Mouse (Mus musculus) c-Kit-positive CD71-positive TER-119-positive erythroid progenitor cells, embryonic 14.5 days (primary cell): Measurements from ENCODE around the gene Mas1.
A peak's percentile ranks its signal among the peaks of the same experiment; 100 is the strongest.
"Not testable (repeated sequence)": the region's sequence is repeated elsewhere in the genome, so short reads cannot be mapped to it uniquely, and the experiment has no call there.

Experiments
- DNase-seq: peaks from one replicate; pipeline ENCODE4 v3.0.0-alpha.2; 2013; ENCODE audit warnings: low spot score

Mas1 gene

GRCm38 (mm10) chr17:12868043-12868442, at the start of gene Mas1:
Gene Mas1, minus strand, starts transcription at chr17:12868143.
- DNase-seq: no peak

- DNase-seq: peak; percentile 78
These were observed 48.8 kb upstream of the Mas1 start for GRCm38 (mm10) chr17:12916588-12917380.

- peak; percentile 99 for DNase-seq
These were observed 48.1 kb upstream of the Mas1 start, which contains the start of gene Mrpl18 for GRCm38 (mm10) chr17:12915881-12916583. Gene Mrpl18, minus strand, starts transcription at chr17:12916345.

- peak; percentile 39 for DNase-seq
These were observed 47.5 kb upstream of the Mas1 start, which contains the start of gene Tcp1 for GRCm38 (mm10) chr17:12915488-12915880. Gene Tcp1, plus strand, starts transcription at chr17:12915701.

GRCm38 (mm10) chr17:12910391-12910790, 42.4 kb upstream of the Mas1 start:
- no peak for DNase-seq

GRCm38 (mm10) chr17:12909361-12910280, 41.7 kb upstream of the Mas1 start, which contains the start of gene Pnldc1:
Gene Pnldc1, minus strand, starts transcription at chr17:12910230.
- no peak for DNase-seq

GRCm38 (mm10) chr17:12906436-12906835, 38.5 kb upstream of the Mas1 start:
- no peak for DNase-seq

- no peak for DNase-seq
These were observed 37.9 kb upstream of the Mas1 start for GRCm38 (mm10) chr17:12905810-12906209.

GRCm38 (mm10) chr17:12904349-12904748, 36.4 kb upstream of the Mas1 start:
- no peak for DNase-seq

GRCm38 (mm10) chr17:12903372-12904333, 35.7 kb upstream of the Mas1 start:
- no peak for DNase-seq

- no peak for DNase-seq
These were observed 34.3 kb upstream of the Mas1 start for GRCm38 (mm10) chr17:12902291-12902690.

- DNase-seq: not testable (repeated sequence)
These were observed 30.7 kb upstream of the Mas1 start for GRCm38 (mm10) chr17:12898607-12899006.

GRCm38 (mm10) chr17:12897674-12898073, 29.7 kb upstream of the Mas1 start:
- no peak for DNase-seq

- DNase-seq: no peak
These were observed 24.1 kb upstream of the Mas1 start for GRCm38 (mm10) chr17:12892033-12892432.

GRCm38 (mm10) chr17:12891054-12891453, 23.1 kb upstream of the Mas1 start:
- DNase-seq: no peak

GRCm38 (mm10) chr17:12887021-12887775, 19.3 kb upstream of the Mas1 start:
- no peak for DNase-seq

GRCm38 (mm10) chr17:12886620-12887019, 18.7 kb upstream of the Mas1 start:
- DNase-seq: no peak

- no peak for DNase-seq
These were observed 13.3 kb upstream of the Mas1 start for GRCm38 (mm10) chr17:12881216-12881615.

GRCm38 (mm10) chr17:12880178-12880577, 12.2 kb upstream of the Mas1 start:
- DNase-seq: peak; percentile 81

GRCm38 (mm10) chr17:12875734-12876133, 7.8 kb upstream of the Mas1 start, which contains the start of gene Mrgprh:
Gene Mrgprh, plus strand, starts transcription at chr17:12876034.
- no peak for DNase-seq
